Mouse (Mus musculus): ENCODE results near the gene Trp53bp1. TPM values are rescaled to one million over a fixed set of nuclear protein-coding genes. Genes with fewer than 3 reads are reported as not detected.

Gene Trp53bp1
- polyA plus RNA-seq, 1 experiment from 2014 or later = 36.0 TPM

- Histone ChIP-seq H3K4me2 (no peak overlapping the region), H3K9ac (ENCODE audit: low read depth, low read length) (no peak overlapping the region), H3K27ac (ENCODE audit: low read depth, low read length) (no peak overlapping the region), H3K9me3 (ENCODE audit: control insufficient read depth, low read length) (no peaks in the 10 kb centered on the region), H3K4me3 (ENCODE audit: low read depth, low read length) (no peak overlapping the region), H3K36me3 (ENCODE audit: control insufficient read depth, insufficient read depth, low read length) (peaks cover 27% of the 10 kb centered on the region; the same call in 1 of the 2 replicates), H3K4me1 (replicated peaks; ENCODE audit: control insufficient read depth, insufficient read depth, low read length) (no peaks in the 10 kb centered on the region), H3K27me3 (replicated peaks; ENCODE audit: control insufficient read depth, insufficient read depth, low read length) (no peaks in the 10 kb centered on the region)
- WGBS = 92% methylated on average over 2 of the region's 2 CpGs
- DNase-seq (ENCODE audit: low spot score) (no peak), ATAC-seq (replicated peaks; ENCODE audit: low FRiP score) (no peak)
Observed at GRCm38 (mm10) chr2:121223010-121223409, 48.2 kb downstream of the Trp53bp1 start.

- Histone ChIP-seq H3K4me1 (replicated peaks; ENCODE audit: control insufficient read depth, insufficient read depth, low read length) (no peaks in the 10 kb centered on the region), H3K4me2 (no peak overlapping the region), H3K36me3 (ENCODE audit: control insufficient read depth, insufficient read depth, low read length) (peaks cover 16% of the 10 kb centered on the region; the same call in 1 of the 2 replicates), H3K9ac (ENCODE audit: low read depth, low read length) (no peak overlapping the region), H3K27ac (ENCODE audit: low read depth, low read length) (no peak overlapping the region), H3K27me3 (replicated peaks; ENCODE audit: control insufficient read depth, insufficient read depth, low read length) (no peaks in the 10 kb centered on the region), H3K9me3 (ENCODE audit: control insufficient read depth, low read length) (no peaks in the 10 kb centered on the region), H3K4me3 (ENCODE audit: low read depth, low read length) (no peak overlapping the region)
- no peak for ATAC-seq (replicated peaks; ENCODE audit: low FRiP score)
- no peak for DNase-seq (ENCODE audit: low spot score)
Observed at GRCm38 (mm10) chr2:121219994-121220393, 51.2 kb downstream of the Trp53bp1 start.

- Histone ChIP-seq H3K27ac (ENCODE audit: low read depth, low read length) (no peak overlapping the region), H3K9ac (ENCODE audit: low read depth, low read length) (no peak overlapping the region), H3K9me3 (ENCODE audit: control insufficient read depth, low read length) (no peaks in the 10 kb centered on the region), H3K4me2 (no peak overlapping the region), H3K36me3 (ENCODE audit: control insufficient read depth, insufficient read depth, low read length) (peaks cover 16% of the 10 kb centered on the region; the same call in 1 of the 2 replicates), H3K4me3 (ENCODE audit: low read depth, low read length) (no peak overlapping the region), H3K27me3 (replicated peaks; ENCODE audit: control insufficient read depth, insufficient read depth, low read length) (no peaks in the 10 kb centered on the region), H3K4me1 (replicated peaks; ENCODE audit: control insufficient read depth, insufficient read depth, low read length) (no peaks in the 10 kb centered on the region)
- DNase-seq (ENCODE audit: low spot score) (no peak), ATAC-seq (replicated peaks; ENCODE audit: low FRiP score) (no peak)
Observed at GRCm38 (mm10) chr2:121219177-121219576, 52.0 kb downstream of the Trp53bp1 start.

GRCm38 (mm10) chr2:121214491-121214890 lies 56.7 kb downstream of the Trp53bp1 start:
- WGBS = 85% methylated on average over 3 of the region's 3 CpGs
- Histone ChIP-seq H3K27ac (ENCODE audit: low read depth, low read length) (no peak overlapping the region), H3K27me3 (replicated peaks; ENCODE audit: control insufficient read depth, insufficient read depth, low read length) (no peaks in the 10 kb centered on the region), H3K36me3 (ENCODE audit: control insufficient read depth, insufficient read depth, low read length) (peaks cover 18% of the 10 kb centered on the region), H3K4me3 (ENCODE audit: low read depth, low read length) (no peak overlapping the region), H3K4me2 (no peak overlapping the region), H3K9me3 (ENCODE audit: control insufficient read depth, low read length) (no peaks in the 10 kb centered on the region), H3K9ac (ENCODE audit: low read depth, low read length) (no peak overlapping the region), H3K4me1 (replicated peaks; ENCODE audit: control insufficient read depth, insufficient read depth, low read length) (no peaks in the 10 kb centered on the region)
- ATAC-seq (replicated peaks; ENCODE audit: low FRiP score) (no peak), DNase-seq (ENCODE audit: low spot score) (no peak)

GRCm38 (mm10) chr2:121206541-121206940 lies 64.7 kb downstream of the Trp53bp1 start:
- Histone ChIP-seq H3K4me3 (ENCODE audit: low read depth, low read length) (no peak overlapping the region), H3K9me3 (ENCODE audit: control insufficient read depth, low read length) (no peaks in the 10 kb centered on the region), H3K36me3 (ENCODE audit: control insufficient read depth, insufficient read depth, low read length) (peaks cover 41% of the 10 kb centered on the region), H3K4me1 (replicated peaks; ENCODE audit: control insufficient read depth, insufficient read depth, low read length) (no peaks in the 10 kb centered on the region; the same call in 1 of the 2 replicates), H3K27me3 (replicated peaks; ENCODE audit: control insufficient read depth, insufficient read depth, low read length) (no peaks in the 10 kb centered on the region), H3K4me2 (no peak overlapping the region), H3K9ac (ENCODE audit: low read depth, low read length) (no peak overlapping the region), H3K27ac (ENCODE audit: low read depth, low read length) (no peak overlapping the region)
- 80% methylated on average over 3 of the region's 3 CpGs for WGBS
- ATAC-seq (replicated peaks; ENCODE audit: low FRiP score) = no peak
- no peak for DNase-seq (ENCODE audit: low spot score)

GRCm38 (mm10) chr2:121204276-121204675 lies 66.9 kb downstream of the Trp53bp1 start:
- H3K36me3 ChIP-seq (ENCODE audit: control insufficient read depth, insufficient read depth, low read length) = peaks cover 45% of the 10 kb centered on the region

GRCm38 (mm10) chr2:121195466-121195865 lies 75.7 kb downstream of the Trp53bp1 start:
- Histone ChIP-seq H3K9ac (ENCODE audit: low read depth, low read length) (no peak overlapping the region), H3K27ac (ENCODE audit: low read depth, low read length) (no peak overlapping the region), H3K4me2 (no peak overlapping the region), H3K36me3 (ENCODE audit: control insufficient read depth, insufficient read depth, low read length) (peaks cover 55% of the 10 kb centered on the region; the same call in 1 of the 2 replicates), H3K4me3 (ENCODE audit: low read depth, low read length) (no peak overlapping the region), H3K9me3 (ENCODE audit: control insufficient read depth, low read length) (no peaks in the 10 kb centered on the region), H3K27me3 (replicated peaks; ENCODE audit: control insufficient read depth, insufficient read depth, low read length) (no peaks in the 10 kb centered on the region), H3K4me1 (replicated peaks; ENCODE audit: control insufficient read depth, insufficient read depth, low read length) (no peaks in the 10 kb centered on the region)
- DNase-seq (ENCODE audit: low spot score) (no peak), ATAC-seq (replicated peaks; ENCODE audit: low FRiP score) (no peak)
- 92% methylated on average over 9 of the region's 9 CpGs for WGBS

More at GRCm38 (mm10) chr2:121204276-121204675, 66.9 kb downstream of the Trp53bp1 start:
- Histone ChIP-seq H3K9ac (ENCODE audit: low read depth, low read length) (no peak overlapping the region), H3K27ac (ENCODE audit: low read depth, low read length) (no peak overlapping the region), H3K9me3 (ENCODE audit: control insufficient read depth, low read length) (no peaks in the 10 kb centered on the region), H3K27me3 (replicated peaks; ENCODE audit: control insufficient read depth, insufficient read depth, low read length) (no peaks in the 10 kb centered on the region), H3K4me1 (replicated peaks; ENCODE audit: control insufficient read depth, insufficient read depth, low read length) (no peaks in the 10 kb centered on the region; the same call in 1 of the 2 replicates), H3K4me2 (no peak overlapping the region), H3K4me3 (ENCODE audit: low read depth, low read length) (no peak overlapping the region)
- 93% methylated on average over 17 of the region's 17 CpGs for WGBS
- DNase-seq (ENCODE audit: low spot score) (no peak), ATAC-seq (replicated peaks; ENCODE audit: low FRiP score) (no peak)

GRCm38 (mm10) chr2:121188530-121188929 lies 82.7 kb downstream of the Trp53bp1 start:
- H3K36me3 ChIP-seq (ENCODE audit: control insufficient read depth, insufficient read depth, low read length) = peaks cover 44% of the 10 kb centered on the region
- no peaks in the 10 kb centered on the region for H3K4me1 ChIP-seq (replicated peaks; ENCODE audit: control insufficient read depth, insufficient read depth, low read length)
- H3K4me3 ChIP-seq (ENCODE audit: low read depth, low read length) = no peak overlapping the region
- ATAC-seq (replicated peaks; ENCODE audit: low FRiP score) (no peak), DNase-seq (ENCODE audit: low spot score) (no peak)
- 77% methylated on average over 1 of the region's 1 CpGs for WGBS
- H3K27me3 ChIP-seq (replicated peaks; ENCODE audit: control insufficient read depth, insufficient read depth, low read length) = no peaks in the 10 kb centered on the region
- H3K4me2 ChIP-seq = no peak overlapping the region
- H3K9ac ChIP-seq (ENCODE audit: low read depth, low read length) = no peak overlapping the region
- H3K27ac ChIP-seq (ENCODE audit: low read depth, low read length) = no peak overlapping the region
- H3K9me3 ChIP-seq (ENCODE audit: control insufficient read depth, low read length) = no peaks in the 10 kb centered on the region

- H3K4me2 ChIP-seq = no peak overlapping the region
- H3K9me3 ChIP-seq (ENCODE audit: control insufficient read depth, low read length) = no peaks in the 10 kb centered on the region
- ATAC-seq (replicated peaks; ENCODE audit: low FRiP score) (no peak), DNase-seq (ENCODE audit: low spot score) (no peak)
- H3K36me3 ChIP-seq (ENCODE audit: control insufficient read depth, insufficient read depth, low read length) = peaks cover 25% of the 10 kb centered on the region
- no peaks in the 10 kb centered on the region for H3K27me3 ChIP-seq (replicated peaks; ENCODE audit: control insufficient read depth, insufficient read depth, low read length)
- H3K4me1 ChIP-seq (replicated peaks; ENCODE audit: control insufficient read depth, insufficient read depth, low read length) = no peaks in the 10 kb centered on the region
- no peak overlapping the region for H3K27ac ChIP-seq (ENCODE audit: low read depth, low read length)
- H3K9ac ChIP-seq (ENCODE audit: low read depth, low read length) = no peak overlapping the region
- no peak overlapping the region for H3K4me3 ChIP-seq (ENCODE audit: low read depth, low read length)
- 92% methylated on average over 7 of the region's 7 CpGs for WGBS
Observed at GRCm38 (mm10) chr2:121184142-121184541, 87.1 kb downstream of the Trp53bp1 start.

Data from liver, embryonic 11.5 days (tissue).